Mouse (Mus musculus): ENCODE measurements around the gene Cfap299.

Gene Cfap299

GRCm38 (mm10) chr5:98688254-98688653, 359.1 kb downstream of the Cfap299 start:
- DNase-seq = no peak

- DNase-seq = no peak
These were observed 363.0 kb downstream of the Cfap299 start for GRCm38 (mm10) chr5:98692070-98692469.

- no peak for DNase-seq
These were observed 367.2 kb downstream of the Cfap299 start for GRCm38 (mm10) chr5:98696336-98696735.

GRCm38 (mm10) chr5:98703963-98704362, 374.9 kb downstream of the Cfap299 start:
- no peak for DNase-seq

DNA sequence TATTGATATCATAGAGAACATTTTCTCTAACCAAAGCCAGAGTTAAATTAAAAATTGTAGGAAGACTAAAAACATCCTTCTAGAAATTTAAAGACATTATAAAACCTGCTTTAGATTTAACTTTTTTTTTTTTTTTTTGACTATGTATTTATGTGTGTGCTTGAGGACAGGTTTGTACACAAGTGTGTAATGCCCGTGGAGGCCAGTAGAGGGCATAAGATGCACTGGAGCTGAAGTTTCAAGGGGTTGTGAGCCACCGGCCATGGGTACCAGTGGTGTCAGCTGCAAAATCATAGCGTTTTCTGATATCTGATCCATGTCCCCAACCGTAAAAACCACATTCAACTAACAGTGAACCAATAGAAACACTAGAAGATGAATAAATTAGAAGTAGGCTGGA, 377.5 kb downstream of the Cfap299 start:
- DNase-seq = no peak

- no peak for DNase-seq
These were observed 386.3 kb downstream of the Cfap299 start for GRCm38 (mm10) chr5:98715392-98715791.

DNA sequence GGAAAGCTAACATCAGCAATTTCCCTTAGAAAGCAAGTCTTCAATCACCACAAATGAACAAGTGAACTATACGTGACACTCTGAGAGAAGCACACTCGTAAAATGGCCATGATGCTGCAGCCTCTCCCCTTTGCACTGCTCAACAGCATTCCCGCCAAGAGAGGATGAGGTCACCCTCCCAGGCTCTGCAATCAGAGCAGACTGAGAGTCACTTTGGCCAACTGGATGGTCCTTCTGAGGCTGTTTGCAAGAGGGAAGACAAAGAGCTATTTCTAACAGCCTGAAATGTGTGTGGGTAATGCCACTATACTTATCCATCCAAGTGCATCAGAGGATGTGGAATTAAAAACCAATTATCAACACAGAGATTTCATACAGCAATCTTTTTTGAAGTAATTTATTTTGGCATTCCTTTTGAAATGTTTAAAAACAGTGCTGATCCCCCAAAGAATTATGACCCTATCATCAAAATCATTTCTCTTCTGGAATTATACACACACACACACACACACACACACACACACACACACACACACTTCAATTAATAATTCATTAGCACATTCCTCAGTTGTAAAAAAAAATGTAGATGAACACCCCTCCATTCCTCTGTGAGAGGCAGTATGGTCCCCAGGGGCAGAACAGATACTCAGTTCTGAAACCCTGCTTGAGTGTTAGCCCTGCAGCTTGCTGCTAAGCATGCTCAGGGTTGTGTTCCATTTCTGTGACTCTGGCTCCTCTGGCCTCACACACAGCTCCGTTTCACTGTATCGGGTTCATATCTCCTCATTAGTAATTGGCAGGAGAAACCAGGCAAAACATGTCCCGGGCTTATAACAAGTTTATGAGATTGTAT, 403.3 kb downstream of the Cfap299 start:
- no peak for DNase-seq

- no peak for DNase-seq
These were observed 403.9 kb downstream of the Cfap299 start for GRCm38 (mm10) chr5:98733010-98733399.

- DNase-seq = no peak
These were observed 433.0 kb downstream of the Cfap299 start for GRCm38 (mm10) chr5:98761858-98762652.

- DNase-seq = no peak
These were observed 449.5 kb downstream of the Cfap299 start for GRCm38 (mm10) chr5:98778588-98778987.

GRCm38 (mm10) chr5:98782066-98782465, 453.0 kb downstream of the Cfap299 start:
- no peak for DNase-seq

- DNase-seq = no peak
These were observed 458.6 kb downstream of the Cfap299 start for GRCm38 (mm10) chr5:98787735-98788134.

GRCm38 (mm10) chr5:98788568-98788967, 459.5 kb downstream of the Cfap299 start:
- DNase-seq = no peak

- DNase-seq = no peak
These were observed 461.9 kb downstream of the Cfap299 start for GRCm38 (mm10) chr5:98790894-98791607.

GRCm38 (mm10) chr5:98801495-98801894, 472.4 kb downstream of the Cfap299 start:
- DNase-seq = no peak

DNA sequence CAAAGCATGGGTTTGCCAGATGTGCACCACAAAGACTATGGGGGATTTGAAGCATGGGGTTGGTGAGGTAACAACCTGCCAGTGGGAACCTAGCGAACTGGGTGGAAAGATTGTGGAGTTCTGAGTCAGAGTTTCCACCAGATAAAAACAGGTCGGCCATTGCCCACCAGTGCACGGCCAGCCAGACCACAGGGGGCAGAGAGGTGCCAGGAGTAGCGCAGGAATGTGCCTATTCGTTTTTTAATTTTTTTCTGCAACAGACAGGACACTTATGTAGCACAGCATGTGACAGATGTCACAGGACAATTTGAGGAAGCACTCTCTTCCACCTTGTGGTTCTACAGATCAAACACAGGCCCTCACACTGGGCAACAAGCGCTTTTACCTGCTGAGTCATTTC, 475.7 kb downstream of the Cfap299 start:
- no peak for DNase-seq

- no peak for DNase-seq
These were observed 477.4 kb downstream of the Cfap299 start for GRCm38 (mm10) chr5:98806492-98806891.

- no peak for DNase-seq
These were observed 477.9 kb downstream of the Cfap299 start for GRCm38 (mm10) chr5:98807022-98807421.

GRCm38 (mm10) chr5:98807953-98808352, 478.8 kb downstream of the Cfap299 start:
- DNase-seq = no peak

DNA sequence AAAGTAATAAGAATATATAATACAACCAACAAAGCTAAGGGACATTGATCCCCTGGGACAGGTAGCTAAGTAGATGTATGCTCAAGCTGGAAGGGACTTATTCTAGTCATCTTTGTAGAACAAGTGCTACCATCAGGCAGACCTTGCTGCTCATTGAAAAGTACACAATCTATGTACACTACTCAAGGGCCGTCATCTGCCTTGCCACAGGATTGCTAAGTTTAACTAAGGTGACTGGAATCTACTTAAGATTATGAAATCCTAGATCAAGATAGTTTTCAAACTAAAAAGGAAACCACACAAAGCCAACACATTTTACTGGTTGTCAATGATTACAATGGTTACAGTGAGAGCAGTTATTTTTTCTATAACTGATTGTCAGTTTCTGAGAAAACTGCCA, 483.3 kb downstream of the Cfap299 start:
- DNase-seq = no peak

GRCm38 (mm10) chr5:98815269-98815668, 486.2 kb downstream of the Cfap299 start:
- no peak for DNase-seq

GRCm38 (mm10) chr5:98833760-98834159, 504.7 kb downstream of the Cfap299 start:
- no peak for DNase-seq

DNA sequence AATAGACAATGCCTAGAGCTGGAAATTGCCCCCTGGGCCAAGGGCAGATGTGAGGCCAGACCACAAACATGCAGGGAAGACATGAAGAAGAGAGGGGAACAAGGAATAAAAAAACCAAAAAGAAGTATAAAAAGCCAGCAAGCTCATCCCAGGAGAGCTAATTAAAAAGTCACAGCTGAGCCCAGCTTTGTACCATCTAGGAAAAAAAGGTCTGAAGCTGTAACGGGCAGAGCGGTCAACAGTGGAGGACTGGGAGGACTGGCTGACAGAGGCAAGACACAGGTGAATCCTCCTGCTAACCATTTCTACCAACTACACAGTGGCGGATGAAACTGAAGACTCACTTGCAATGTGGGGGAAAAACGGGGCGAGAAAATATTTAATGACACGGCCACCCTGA, 505.2 kb downstream of the Cfap299 start:
- no peak for DNase-seq

All from thymus, postnatal 14 days (tissue).